ENCODE assay signal across 24 mouse cellular contexts in the genomic region with DNA sequence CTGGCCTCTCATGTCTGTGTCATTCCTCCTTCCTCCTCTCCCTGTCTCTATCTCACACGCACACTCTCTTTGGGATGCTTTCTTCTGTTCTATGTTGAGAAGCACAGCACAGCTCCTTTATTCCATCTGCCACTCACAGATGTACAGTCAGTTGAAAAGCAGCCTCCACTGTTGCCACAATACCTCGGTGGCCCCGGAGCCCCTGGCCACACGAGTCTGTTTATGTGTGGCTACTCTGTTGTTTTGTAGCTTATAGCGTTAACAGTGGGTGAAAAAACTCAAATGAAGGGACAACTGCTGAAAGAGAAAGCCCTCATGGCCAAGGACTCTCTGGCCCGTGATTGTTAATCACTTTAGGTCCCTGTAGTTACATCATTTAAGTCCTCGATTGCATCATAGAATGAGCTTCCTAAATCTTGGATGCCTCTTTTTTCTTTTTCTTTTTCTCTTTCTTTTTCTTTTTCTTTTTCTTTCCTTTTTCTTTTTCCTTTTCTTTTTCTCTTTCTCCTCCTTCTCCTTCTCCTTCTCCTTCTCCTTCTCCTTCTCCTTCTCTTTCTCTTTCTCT.
"Had no signal": no experiment of that assay in that cellular context is flagged by ENCODE, and none has a peak within 500 bp of the region (broad histone marks: within the 10 kb centered on the region; RNA-seq: fewer than 3 reads in every experiment).

No protein-coding gene starts in this region.

- H3K4me3 ChIP-seq: gastrocnemius, adult 2 months; heart, adult 2 months; heart, embryonic 10.5 days; heart, embryonic 12.5 days; hindbrain, embryonic 10.5 days; hindbrain, embryonic 12.5 days; intestine, embryonic 15.5 days; limb, embryonic 13.5 days; limb, embryonic 15.5 days had no signal

- H3K4me1 ChIP-seq: intestine, embryonic 15.5 days had no signal

- H3K27ac ChIP-seq: gastrocnemius, adult 2 months; heart, adult 2 months; heart, embryonic 10.5 days; hindbrain, embryonic 10.5 days; hindbrain, embryonic 12.5 days; hindbrain, embryonic 14.5 days; intestine, embryonic 15.5 days; limb, embryonic 13.5 days; limb, embryonic 15.5 days had no signal

- DNase-seq: gastrocnemius, adult 2 months; gastrocnemius, postnatal 10 days; gastrocnemius, postnatal 25 days; heart, adult 2 months; heart, postnatal 10 days; heart, postnatal 4 days; kidney, adult 18-20 months; kidney, adult 8-10 months; kidney, postnatal 14 days; kidney, postnatal 36 days; layer of hippocampus, adult 9-11 months; layer of hippocampus, postnatal 36 days; left cerebral cortex, postnatal 4 days had no signal

- H3K9ac ChIP-seq: heart, embryonic 12.5 days; hindbrain, embryonic 12.5 days; hindbrain, embryonic 14.5 days; intestine, embryonic 15.5 days; limb, embryonic 13.5 days; limb, embryonic 15.5 days had no signal

- H3K27me3 ChIP-seq: heart, embryonic 12.5 days; intestine, embryonic 15.5 days had no signal

- ATAC-seq: hindbrain, embryonic 16.5 days; inflammation-experienced regulatory T-cells, adult 6 months; intestine, embryonic 15.5 days; intestine, postnatal 0 days had no signal

- H3K4me2 ChIP-seq: heart, embryonic 12.5 days; hindbrain, embryonic 12.5 days; hindbrain, embryonic 14.5 days; intestine, embryonic 15.5 days; limb, embryonic 13.5 days; limb, embryonic 15.5 days had no signal

- H3K36me3 ChIP-seq: heart, embryonic 10.5 days; heart, embryonic 12.5 days; hindbrain, embryonic 10.5 days; hindbrain, embryonic 12.5 days; intestine, embryonic 15.5 days; limb, embryonic 13.5 days; limb, embryonic 15.5 days had no signal

- H3K9me3 ChIP-seq: heart, embryonic 10.5 days; heart, embryonic 12.5 days; hindbrain, embryonic 10.5 days; hindbrain, embryonic 12.5 days; intestine, embryonic 15.5 days; limb, embryonic 13.5 days; limb, embryonic 15.5 days had no signal
